Mouse (Mus musculus) G1E (cell line): ENCODE measurements around the gene Slc22a2.

ENCODE experiments used
- CTCF ChIP-seq: IDR thresholded peaks from 2 replicates; pipeline ENCODE4 v1.5.1; 2012; ENCODE audit warnings: low read depth, low read length, inconsistent platforms, mixed read lengths
- GATA1 ChIP-seq: IDR thresholded peaks from 2 replicates; pipeline ENCODE4 v1.6.1; 2012; ENCODE audit warnings: borderline replicate concordance, low read length, inconsistent platforms, mixed read lengths
- TAL1 ChIP-seq: conservative IDR thresholded peaks from 2 replicates; pipeline ENCODE4 v1.6.1; 2012; ENCODE audit warnings: low read depth, low read length, inconsistent platforms, mixed read lengths

GRCm38 (mm10) chr17:12654061-12654460, 70.1 kb downstream of the Slc22a2 start:
- TF ChIP-seq CTCF (no peak), GATA1 (no peak), TAL1 (no peak)
